In the genomic region with DNA sequence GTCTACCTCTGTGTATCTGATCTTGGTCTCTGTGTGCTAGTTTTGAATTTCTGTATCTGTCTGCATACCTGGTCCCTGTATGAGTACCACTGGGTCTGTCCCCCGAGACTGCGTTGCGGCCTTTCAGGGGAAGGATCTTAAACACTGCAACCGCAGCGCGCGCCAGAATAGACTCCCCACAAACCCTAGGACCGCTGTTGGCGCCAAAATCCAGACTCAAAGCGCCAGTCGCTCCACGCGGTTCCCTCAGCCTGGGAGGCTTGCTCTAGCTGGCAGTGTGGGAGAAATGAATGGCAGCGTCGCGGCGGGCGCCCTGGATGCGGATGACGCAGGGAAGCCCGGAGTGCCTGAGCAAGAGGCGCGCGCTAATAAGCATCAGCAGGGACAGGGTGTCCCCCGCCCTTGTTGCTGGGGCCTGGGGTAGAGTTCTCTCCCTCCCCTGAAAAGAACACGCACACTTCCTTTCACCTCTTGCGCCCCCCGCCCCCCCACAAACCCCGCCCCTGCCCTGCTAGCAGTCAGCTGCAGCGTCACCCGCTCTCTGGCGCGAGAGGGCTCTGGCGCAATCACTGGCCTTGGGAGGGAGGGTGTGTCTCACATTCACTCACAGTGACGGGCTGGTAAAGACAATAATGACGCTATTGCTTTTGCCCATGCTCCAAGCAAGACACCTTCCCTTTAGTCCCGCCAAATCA, we compare ENCODE assay signal across 7 mouse cellular contexts. TPM values are rescaled to one million over a fixed set of nuclear protein-coding genes. Genes with fewer than 3 reads are reported as not detected.
DNase-seq lines count a peak whose midpoint lies in the region.

No protein-coding gene starts in this region.

- intact Hi-C loops in heart, postnatal 25 days (cut with DNase I) = no loop called here

- peaks cover 16% of the 10 kb centered on the region for H3K36me3 ChIP-seq in forebrain, embryonic 10.5 days (replicated peaks)

- under 1% methylated on average over 35 of the region's 37 CpGs for WGBS in forebrain, embryonic 10.5 days

- peak; percentile 66 for DNase-seq in MEL-GATA-1-ER (ENCODE audit: extremely low read depth, low read depth)
- peak; percentile 91 for DNase-seq in brain, adult 2 months (ENCODE audit: low read depth, low spot score)
- DNase-seq in forebrain, embryonic 10.5 days (ENCODE audit: extremely low spot score, low spot score) = peak; percentile 80
- peak; percentile 35 for DNase-seq in heart, postnatal 25 days (ENCODE audit: low spot score)
- DNase-seq in layer of hippocampus, adult 18-20 months (ENCODE audit: low spot score in 2 of 2) = peak; percentile 57 to 69
- DNase-seq in lung, postnatal 10 days = peak; percentile 66
- peak; percentile 64 for DNase-seq in ovary, postnatal 36 days (ENCODE audit: low spot score)

- H3K27me3 ChIP-seq in forebrain, embryonic 10.5 days (ENCODE audit: poor library complexity, severe bottlenecking) = peaks cover 34% of the 10 kb centered on the region

- H3K27ac ChIP-seq in forebrain, embryonic 10.5 days = peak overlapping the region; percentile 96

- H3K4me1 ChIP-seq in forebrain, embryonic 10.5 days = peaks cover 47% of the 10 kb centered on the region

- H3K4me3 ChIP-seq in forebrain, embryonic 10.5 days = peak overlapping the region; percentile 84

- H3K9me3 ChIP-seq in forebrain, embryonic 10.5 days = no peaks in the 10 kb centered on the region

RNA-seq across cellular contexts. Expression of gene Camk2n2, which starts 1.1 kb away (rescaled TPM):
- polyA plus RNA-seq in forebrain, embryonic 10.5 days (2016; fragmentation: Nextera tagmentation; extraction: Ambion mirVana) = 2.4 and 2.5 TPM in 2 replicates
- total RNA-seq in heart, postnatal 25 days (2021) = under 1 TPM; 0.65 to 0.73 TPM
- total RNA-seq in layer of hippocampus, adult 18-20 months (2021) = 10 to 100 TPM; 82.8 to 87.9 TPM

RNA-seq across cellular contexts. Expression of gene Ece2, which starts 7.5 kb away (rescaled TPM):
- polyA plus RNA-seq in forebrain, embryonic 10.5 days (2016; fragmentation: Nextera tagmentation; extraction: Ambion mirVana) = 4.3 and 5.1 TPM in 2 replicates
- total RNA-seq in heart, postnatal 25 days (2021) = under 1 TPM; 0.56 to 0.57 TPM
- total RNA-seq in layer of hippocampus, adult 18-20 months (2021) = 10 to 100 TPM; 24.6 to 27.1 TPM

RNA-seq across cellular contexts. Expression of gene Alg3, which starts 10.6 kb away (rescaled TPM):
- 61.9 and 62.6 TPM in 2 replicates for polyA plus RNA-seq in forebrain, embryonic 10.5 days (2016; fragmentation: Nextera tagmentation; extraction: Ambion mirVana)
- 10 to 100 TPM; 11.5 to 12.1 TPM for total RNA-seq in heart, postnatal 25 days (2021)
- 10 to 100 TPM; 11.7 to 12.9 TPM for total RNA-seq in layer of hippocampus, adult 18-20 months (2021)

RNA-seq across cellular contexts. Expression of gene Gm49333, which starts 10.7 kb away (rescaled TPM):
- not detected in 2 replicates for polyA plus RNA-seq in forebrain, embryonic 10.5 days (2016; fragmentation: Nextera tagmentation; extraction: Ambion mirVana)
- under 1 TPM in 1 of 2 experiments, not detected in 1; 0.16 TPM for total RNA-seq in heart, postnatal 25 days (2021)
- total RNA-seq in layer of hippocampus, adult 18-20 months (2021) = not detected

RNA-seq across cellular contexts. Expression of gene Eef1akmt4, which starts 10.7 kb away (rescaled TPM):
- 43.3 and 44.1 TPM in 2 replicates for polyA plus RNA-seq in forebrain, embryonic 10.5 days (2016; fragmentation: Nextera tagmentation; extraction: Ambion mirVana)
- total RNA-seq in heart, postnatal 25 days (2021) = 1 to 10 TPM; 5.6 to 6.4 TPM
- 1 to 10 TPM; 2.4 to 2.8 TPM for total RNA-seq in layer of hippocampus, adult 18-20 months (2021)

Comparison
In these comparisons a context has a peak if more than half of its experiments do, and no peak if none do; other contexts are left out.
1. Peak in every context shown above with its lines: DNase-seq, H3K4me3 ChIP-seq and H3K27ac ChIP-seq.
2. DNase-seq: peak in every context shown above with its lines; median percentile 91 in brain, adult 2 months; 80 in forebrain, embryonic 10.5 days; 66 in MEL-GATA-1-ER; 66 in lung, postnatal 10 days; 64 in ovary, postnatal 36 days; 63 in layer of hippocampus, adult 18-20 months; 35 in heart, postnatal 25 days.
3. RNA of gene Camk2n2, which starts 1.1 kb away (total RNA-seq): 82.8 to 87.9 TPM in layer of hippocampus, adult 18-20 months; 0.65 to 0.73 TPM in heart, postnatal 25 days; every median in the first group is over 10 times any median in the second.
4. RNA of gene Ece2, which starts 7.5 kb away (total RNA-seq): 24.6 to 27.1 TPM in layer of hippocampus, adult 18-20 months; 0.56 to 0.57 TPM in heart, postnatal 25 days; every median in the first group is over 10 times any median in the second.